ENCODE assay signal across 23 mouse cellular contexts in the genomic region with DNA sequence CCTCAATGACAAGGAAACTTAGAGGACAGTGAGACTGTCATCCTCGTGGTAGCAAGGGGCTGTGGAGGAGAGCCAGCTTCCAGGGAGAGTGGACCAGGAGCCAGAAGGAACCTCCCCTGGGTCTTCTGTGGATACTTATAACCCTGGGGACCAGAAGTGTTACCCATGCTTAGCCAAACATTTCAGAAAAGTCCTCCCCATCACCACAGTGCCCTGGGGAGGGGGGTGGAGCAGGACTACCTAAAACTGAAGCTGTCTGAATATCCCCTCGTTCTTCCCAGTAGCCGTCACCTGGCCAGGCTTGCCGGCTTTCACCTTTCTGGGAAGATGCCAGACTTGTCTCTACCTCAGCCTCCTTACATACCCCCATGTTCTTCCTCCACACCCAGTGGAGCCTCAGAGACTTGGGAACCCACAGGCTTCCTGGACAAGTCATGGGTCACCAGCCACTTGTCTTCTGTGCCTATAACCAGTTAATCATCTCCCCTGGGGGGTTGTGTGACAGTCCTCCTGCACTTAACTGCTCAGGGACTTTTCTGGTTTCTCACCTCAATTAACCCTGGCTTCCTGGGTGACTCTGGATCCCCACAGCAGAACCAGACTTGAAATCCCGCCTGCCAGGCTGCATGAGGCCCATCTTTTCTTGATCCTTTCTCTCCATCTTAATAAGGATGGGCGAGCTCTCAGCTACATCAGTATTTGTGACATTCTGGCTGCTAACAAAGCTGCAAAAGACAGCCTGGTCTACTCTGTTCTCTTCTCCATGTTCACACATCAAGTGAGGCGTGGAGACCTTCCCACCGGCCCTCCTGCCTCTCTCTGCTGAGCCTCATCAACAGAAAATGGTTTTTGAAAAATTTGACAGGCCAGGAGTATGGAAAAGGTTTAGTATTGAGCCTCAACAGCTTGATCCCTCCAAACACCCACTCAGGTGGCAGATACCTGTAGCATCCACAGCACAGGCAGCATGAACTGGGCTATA. TPM values are rescaled to one million over a fixed set of nuclear protein-coding genes. Genes with fewer than 3 reads are reported as not detected.
DNase-seq lines count a peak whose midpoint lies in the region; TF ChIP-seq lines count a peak whose summit lies in the region.
"Had no signal": no experiment of that assay in that cellular context is flagged by ENCODE, and none has a peak within 500 bp of the region (broad histone marks: within the 10 kb centered on the region; RNA-seq: fewer than 3 reads in every experiment).

No protein-coding gene starts in this region.

- H3K79me2 ChIP-seq in CH12.LX (replicated peaks; ENCODE audit: control insufficient read depth, extremely low read depth, insufficient read depth, poor library complexity, severe bottlenecking) = no peaks in the 10 kb centered on the region

- DNase-seq in kidney, adult 18-20 months = peak; percentile 7
- no peak for DNase-seq in kidney, postnatal 14 days
- peak; percentile 46 to 52 for DNase-seq in spleen, adult 18-20 months
- no peak for DNase-seq in spleen, postnatal 4 days (ENCODE audit: low spot score in 2 of 2)
- peak; percentile 74 for DNase-seq in CH12.LX (ENCODE audit: extremely low read depth)
- DNase-seq in splenic B cell, adult 2 months (ENCODE audit: low read depth, low spot score) = peak; percentile 59
- DNase-seq in adrenal gland, adult 2 months = no peak
- DNase-seq: adrenal gland, postnatal 25 days; cerebellum, adult 9-10 months; gastrocnemius, adult 2 months; heart, postnatal 10 days; lung, adult 18-20 months; lung, postnatal 10 days; right cerebral cortex, adult 18-20 months; thymus, adult 18-20 months had no signal

- in situ Hi-C loops in CH12.LX (cut with MboI; ENCODE audit: low pct_ligation_motif_present, low pct_unique_long_range_greater_than_20kb, low sequenced_read_pairs) = loop anchor here (25.0 kb wide), 1 partner anchor 626 kb away; a partner anchor contains a TSS

- TF ChIP-seq EP300 in CH12.LX (IDR thresholded peaks at IDR 0.05; ENCODE audit: low read length) = peak; percentile 61

- H3K4me2 ChIP-seq in CH12.LX (ENCODE audit: insufficient read depth, low read depth, poor library complexity, severe bottlenecking) = peak overlapping the region; percentile 46
- H3K4me2 ChIP-seq: forebrain, embryonic 13.5 days; heart, embryonic 12.5 days; intestine, embryonic 15.5 days; liver, embryonic 11.5 days; neural tube, embryonic 15.5 days had no signal

- H3K27ac ChIP-seq in CH12.LX (ENCODE audit: insufficient read depth, low read depth) = peak overlapping the region; percentile 42; the same call in 1 of the 2 replicates
- H3K27ac ChIP-seq: forebrain, embryonic 13.5 days; gastrocnemius, adult 2 months; hindbrain, embryonic 10.5 days; intestine, embryonic 15.5 days; layer of hippocampus, adult 2 months; midbrain, embryonic 10.5 days; neural tube, embryonic 15.5 days had no signal

- H3K36me3 ChIP-seq in CH12.LX (replicated peaks in 1 of 2; ENCODE audit: control insufficient read depth in 1 of 2, insufficient read depth in 1 of 2, low read length in 1 of 2) = peaks cover 5% of the 10 kb centered on the region in 2 experiments
- H3K36me3 ChIP-seq in splenic B cell, adult 2 months (ENCODE audit: control insufficient read depth, insufficient read depth, low read length, poor library complexity, severe bottlenecking) = no peaks in the 10 kb centered on the region
- H3K36me3 ChIP-seq: intestine, embryonic 15.5 days had no signal

- no peaks in the 10 kb centered on the region for H3K27me3 ChIP-seq in CH12.LX (replicated peaks)
- no peaks in the 10 kb centered on the region for H3K27me3 ChIP-seq in splenic B cell, adult 2 months (ENCODE audit: control insufficient read depth, insufficient read depth, low read length, poor library complexity, severe bottlenecking)
- H3K27me3 ChIP-seq: forebrain, embryonic 13.5 days; heart, embryonic 12.5 days; intestine, embryonic 15.5 days; neural tube, embryonic 15.5 days had no signal

- TF ChIP-seq RAD21 in CH12.LX (IDR thresholded peaks at IDR 0.05; ENCODE audit: low read depth, low read length) = no peak; the same call in 1 of the 2 replicates

- peak overlapping the region in 1 of 3 experiments; percentile 24 for H3K4me3 ChIP-seq in CH12.LX (replicated peaks in 1 of 3; ENCODE audit: low read depth in 2 of 3, low read length in 2 of 3, poor library complexity in 1 of 3)
- H3K4me3 ChIP-seq: forebrain, embryonic 13.5 days; gastrocnemius, adult 2 months; heart, embryonic 12.5 days; hindbrain, embryonic 10.5 days; intestine, embryonic 15.5 days; layer of hippocampus, adult 2 months; midbrain, embryonic 10.5 days; neural tube, embryonic 15.5 days had no signal

- no peaks in the 10 kb centered on the region for H3K9me3 ChIP-seq in CH12.LX (replicated peaks; ENCODE audit: low read length)
- H3K9me3 ChIP-seq: forebrain, embryonic 13.5 days; heart, embryonic 12.5 days; hindbrain, embryonic 10.5 days; intestine, embryonic 15.5 days; midbrain, embryonic 10.5 days; neural tube, embryonic 15.5 days had no signal

- TF ChIP-seq POLR2A in CH12.LX (IDR thresholded peaks at IDR 0.05; ENCODE audit: low read depth, low read length) = no peak

- peaks cover 38 to 78% of the 10 kb centered on the region in 2 experiments for H3K4me1 ChIP-seq in CH12.LX (ENCODE audit: control insufficient read depth in 1 of 2, insufficient read depth in 2 of 2)
- H3K4me1 ChIP-seq: forebrain, embryonic 13.5 days; heart, embryonic 12.5 days; hindbrain, embryonic 10.5 days; intestine, embryonic 15.5 days; midbrain, embryonic 10.5 days; neural tube, embryonic 15.5 days had no signal

- dilution Hi-C loops in CH12.LX (cut with MboI; ENCODE audit: extremely low pct_ligation_motif_present, extremely low pct_unique_long_range_greater_than_20kb, low sequenced_read_pairs) = no loop called here

- H3K9ac ChIP-seq in CH12.LX (ENCODE audit: insufficient read depth, low read depth) = no peak overlapping the region
- H3K9ac ChIP-seq: forebrain, embryonic 13.5 days; heart, embryonic 12.5 days; intestine, embryonic 15.5 days; neural tube, embryonic 15.5 days had no signal

- no peak for TF ChIP-seq CTCF in CH12.LX (conservative IDR thresholded peaks at IDR 0.05 in 1 of 2, IDR thresholded peaks at IDR 0.05 in 1 of 2; ENCODE audit: low read depth in 2 of 2, low read length in 2 of 2)

TF ChIP-seq in CH12.LX, 34 proteins besides CTCF, POLR2A, EP300 and RAD21:
- no peak; the same call in 1 of the 2 replicates for TF ChIP-seq MXI1 (IDR thresholded peaks at IDR 0.05; ENCODE audit: low read depth, low read length)
- TF ChIP-seq TCF12 (IDR thresholded peaks at IDR 0.05; ENCODE audit: low read depth, low read length) = peak; percentile 65
- TF ChIP-seq CHD2 (IDR thresholded peaks at IDR 0.05; ENCODE audit: low read length) = peak; percentile 23; the same call in 1 of the 2 replicates
- TF ChIP-seq SIN3A (IDR thresholded peaks at IDR 0.05; ENCODE audit: low read length) = no peak; the same call in none of the 2 replicates
- TF ChIP-seq E2F4 (IDR thresholded peaks at IDR 0.05; ENCODE audit: insufficient replicate concordance, low read depth, low read length) = no peak
- peak; percentile 58; the same call in 1 of the 2 replicates for TF ChIP-seq IRF4 (IDR thresholded peaks at IDR 0.05; ENCODE audit: low read depth, low read length)
- TF ChIP-seq MAX (IDR thresholded peaks at IDR 0.05; ENCODE audit: low read length) = peak; percentile 24
- TF ChIP-seq MEF2A (IDR thresholded peaks at IDR 0.05; ENCODE audit: borderline replicate concordance, low read depth, low read length) = 0 out of 2 replicates have a peak, but pooled peaks have one; percentile 14
- 0 out of 2 replicates have a peak, but pooled peaks have one; percentile 15 for TF ChIP-seq ELF1 (IDR thresholded peaks at IDR 0.05; ENCODE audit: low read depth, low read length)
- TF ChIP-seq ZKSCAN1 (IDR thresholded peaks at IDR 0.05; ENCODE audit: borderline replicate concordance, low read depth, low read length) = no peak
- TF ChIP-seq MAFK (IDR thresholded peaks at IDR 0.05; ENCODE audit: insufficient replicate concordance, low read length) = 0 out of 2 replicates have a peak, but pooled peaks have one; percentile 14
- TF ChIP-seq ZMIZ1 (IDR thresholded peaks at IDR 0.05; ENCODE audit: low read depth, low read length) = peak; percentile 26; the same call in 1 of the 2 replicates
- TF ChIP-seq BHLHE40 (IDR thresholded peaks at IDR 0.05; ENCODE audit: low read depth, low read length) = peak; percentile 49
- peak; percentile 49; the same call in 1 of the 2 replicates for TF ChIP-seq RCOR1 (conservative IDR thresholded peaks at IDR 0.05; ENCODE audit: low read depth, low read length)
- TF ChIP-seq KAT2A (IDR thresholded peaks at IDR 0.05; ENCODE audit: insufficient replicate concordance, low read length) = 0 out of 2 replicates have a peak, but pooled peaks have one; percentile 49
- TF ChIP-seq JUND (conservative IDR thresholded peaks at IDR 0.05; ENCODE audit: low read depth, low read length) = no peak
- no peak for TF ChIP-seq USF2 (conservative IDR thresholded peaks at IDR 0.05; ENCODE audit: low read depth, low read length)
- TF ChIP-seq ETS1 (conservative IDR thresholded peaks at IDR 0.05; ENCODE audit: low read depth, low read length) = peak; percentile 68
- TF ChIP-seq UBTF (IDR thresholded peaks at IDR 0.05; ENCODE audit: low read depth, low read length) = 0 out of 2 replicates have a peak, but pooled peaks have one; percentile 35
- TF ChIP-seq MYC (IDR thresholded peaks at IDR 0.05; ENCODE audit: low read depth, low read length) = 0 out of 2 replicates have a peak, but pooled peaks have one; percentile 7
- no peak for TF ChIP-seq USF1 (IDR thresholded peaks at IDR 0.05; ENCODE audit: low read depth, low read length)
- TF ChIP-seq MAZ (IDR thresholded peaks at IDR 0.05; ENCODE audit: low read depth, low read length) = peak; percentile 53; the same call in 1 of the 2 replicates
TF ChIP-seq in CH12.LX: peak in this region for 15.

RNA-seq across cellular contexts. Expression of a gene that starts 42.5 kb away (rescaled TPM):
- total RNA-seq in CH12.LX (2012; rRNA removed) (43.4 and 76.6 TPM in 2 replicates), CH12.LX (2014; rRNA removed) (106 and 107 TPM in 2 replicates)
- polyA plus RNA-seq in CH12.LX (2012; ENCODE audit: insufficient read length, low read depth) = 174 and 204 TPM in 2 replicates
- 100 to 1,000 TPM; 139 to 220 TPM for total RNA-seq in adrenal gland, adult 2 months (2021)
- polyA plus RNA-seq in adrenal gland, adult 2 months (2012; rRNA removed) = 280 and 300 TPM in 2 replicates

Comparison
In these comparisons a context has a peak if more than half of its experiments do, and no peak if none do; other contexts are left out.
1. DNase-seq: peak in kidney, adult 18-20 months (single experiment), spleen, adult 18-20 months (2 of 2), CH12.LX (single experiment) and splenic B cell, adult 2 months (single experiment); none in kidney, postnatal 14 days (single experiment), spleen, postnatal 4 days (0 of 2) and adrenal gland, adult 2 months (single experiment).